Mouse (Mus musculus) heart, postnatal 4 days (tissue): ENCODE measurements around the gene Hoxa7. TPM values are rescaled to one million over a fixed set of nuclear protein-coding genes. Genes with fewer than 3 reads are reported as not detected.
A peak's percentile ranks its signal among the peaks of the same experiment; 100 is the strongest.

Source experiments
- DNase-seq: peaks from one replicate; pipeline ENCODE4 v3.0.0; 2021
- total RNA-seq, 2 experiments: library from RNA; stranded (reverse); gene quantifications; 2 replicates each; pipeline ENCODE4 v1.2.3; 2021

Hoxa7 gene
- total RNA-seq, 2 experiments from 2014 or later, result 0.20 TPM; not detected in 1

DNA sequence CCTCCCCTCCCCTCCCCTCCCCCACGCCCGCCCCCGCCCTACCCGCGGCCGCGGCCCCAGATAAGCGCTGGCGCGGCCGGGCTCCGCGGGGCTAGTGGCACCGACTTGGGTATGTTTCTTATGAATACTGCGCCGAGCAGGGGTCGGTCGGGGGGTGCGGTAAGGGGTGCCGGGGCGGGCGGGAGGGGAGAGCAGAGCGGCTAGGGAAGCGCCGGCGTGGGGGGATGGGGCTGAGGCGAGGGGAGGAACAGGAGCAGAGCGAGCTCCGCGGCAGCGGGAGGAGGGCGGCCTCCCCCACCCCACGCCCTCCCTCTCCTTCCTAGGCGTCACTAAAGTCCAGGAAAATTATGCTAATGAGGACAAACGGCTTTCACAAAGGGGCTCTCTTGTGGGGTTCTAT, 45.8 kb downstream of the Hoxa7 start:
- DNase-seq, result peak; percentile 31

DNA sequence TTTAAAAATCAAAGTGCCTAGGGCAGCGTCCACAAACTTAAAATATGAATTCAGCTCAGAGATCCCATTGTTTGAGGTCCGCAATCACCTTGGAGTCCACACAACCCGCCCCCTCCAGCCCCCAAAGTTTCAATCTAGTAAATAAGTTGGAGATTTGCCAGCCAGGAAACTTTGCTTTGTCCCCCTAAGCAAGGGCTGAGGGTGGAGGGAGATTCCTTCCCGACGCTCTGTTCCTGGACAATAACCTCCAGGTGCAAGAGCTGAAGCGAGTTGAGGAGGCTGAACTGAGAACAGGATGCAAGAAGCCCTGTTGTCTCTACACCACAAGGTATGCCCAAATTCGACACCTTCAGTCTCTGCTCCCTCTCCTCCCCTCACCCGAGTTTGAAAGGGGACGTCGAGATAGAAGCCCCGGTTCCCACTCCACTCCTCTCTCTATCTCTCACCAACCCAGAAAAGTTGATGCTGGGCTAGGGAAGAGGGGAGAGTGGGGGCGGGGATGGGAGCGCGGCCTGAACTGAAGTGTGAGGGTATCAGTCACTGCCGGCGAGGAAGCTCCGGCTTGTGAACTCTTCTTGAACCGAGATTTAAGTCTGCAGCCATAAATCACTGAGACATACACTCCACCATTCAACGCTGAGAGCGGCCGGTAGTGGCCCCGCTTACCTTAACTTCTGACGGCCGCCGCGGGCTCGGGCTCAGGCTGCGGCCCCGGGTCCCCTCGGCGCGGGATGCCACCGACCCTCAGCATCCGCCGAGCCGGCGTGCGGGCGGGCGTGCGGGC, 46.5 kb downstream of the Hoxa7 start:
- DNase-seq, result peak; percentile 27

DNA sequence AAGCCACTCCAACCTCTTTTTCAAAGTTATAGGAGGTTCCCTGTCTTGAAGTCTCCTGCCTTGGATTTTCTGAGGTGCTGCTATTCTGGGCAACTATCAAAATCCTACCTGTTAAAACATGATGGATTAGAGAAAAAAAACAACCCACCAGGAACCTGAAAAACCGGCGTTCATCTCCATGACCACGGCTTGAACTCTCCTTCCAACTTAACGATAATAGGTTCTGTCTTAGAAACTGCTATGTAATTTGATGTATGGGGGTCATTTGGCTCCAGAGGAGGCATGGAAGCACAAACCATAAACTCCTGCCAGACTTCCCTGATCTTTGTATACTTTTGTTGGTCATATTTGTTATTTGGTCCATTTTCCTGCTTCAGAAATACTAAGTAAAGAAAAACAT, 48.0 kb downstream of the Hoxa7 start:
- no peak for DNase-seq

DNA sequence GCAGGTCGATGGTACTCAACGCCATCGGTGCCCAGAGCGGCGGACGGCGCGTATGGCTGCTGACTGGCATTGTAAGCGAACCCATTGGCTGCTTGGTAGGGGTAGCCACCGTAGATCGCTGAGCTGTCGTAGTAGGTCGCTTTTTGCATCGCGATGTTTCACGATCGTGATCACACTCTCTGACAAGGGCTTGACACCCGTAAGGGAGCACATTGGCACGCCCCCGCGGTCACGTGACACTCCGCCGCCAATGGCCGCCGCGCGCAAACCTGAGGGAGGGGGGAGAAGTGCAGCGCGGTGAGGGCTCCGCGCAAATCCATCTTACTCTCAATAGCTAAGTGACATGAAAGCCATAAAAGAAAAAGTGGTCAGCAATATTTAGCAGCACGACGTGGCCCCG, 49.2 kb downstream of the Hoxa7 start:
- DNase-seq, result peak; percentile 76

DNA sequence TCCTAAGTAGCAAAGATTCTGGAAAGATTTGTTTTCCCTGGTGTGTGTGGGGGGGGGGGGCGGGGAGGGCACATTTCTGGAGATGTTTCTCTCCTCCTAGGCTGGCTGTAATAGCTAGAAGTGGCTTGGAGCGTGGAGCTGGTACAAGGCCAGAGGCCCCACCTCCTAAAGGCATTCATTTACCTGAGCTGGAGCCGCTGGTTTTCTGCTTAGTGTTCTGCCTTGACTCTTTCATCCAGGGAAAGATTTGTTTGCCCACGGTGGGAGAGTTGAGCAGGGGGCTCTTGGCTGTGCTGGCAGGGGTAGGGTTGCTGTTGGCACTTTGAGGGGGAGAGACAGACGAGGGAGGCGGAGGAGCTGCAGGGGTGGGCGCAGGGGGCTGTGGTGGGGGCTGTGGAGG, 49.7 kb downstream of the Hoxa7 start:
- no peak for DNase-seq

DNA sequence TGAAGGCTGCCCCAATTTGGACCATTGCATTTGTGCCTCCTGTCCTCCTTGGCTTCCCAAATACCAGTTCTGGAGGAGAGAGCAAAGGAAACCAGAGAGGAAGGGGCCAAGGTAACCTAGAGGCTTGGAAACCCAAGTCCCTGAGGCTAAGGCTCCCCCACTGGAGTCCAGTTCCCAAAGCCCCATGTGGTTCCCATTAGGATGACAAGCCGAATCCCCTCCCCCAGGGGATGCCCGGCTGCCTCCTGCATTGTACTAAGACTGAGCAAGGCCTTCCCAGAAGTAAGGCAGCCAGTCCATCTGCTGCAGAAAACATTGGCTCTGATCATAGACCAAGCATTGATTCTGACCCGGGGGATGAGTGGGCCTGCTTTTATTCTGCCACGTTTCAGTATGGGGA, 50.3 kb downstream of the Hoxa7 start:
- DNase-seq, result no peak

DNA sequence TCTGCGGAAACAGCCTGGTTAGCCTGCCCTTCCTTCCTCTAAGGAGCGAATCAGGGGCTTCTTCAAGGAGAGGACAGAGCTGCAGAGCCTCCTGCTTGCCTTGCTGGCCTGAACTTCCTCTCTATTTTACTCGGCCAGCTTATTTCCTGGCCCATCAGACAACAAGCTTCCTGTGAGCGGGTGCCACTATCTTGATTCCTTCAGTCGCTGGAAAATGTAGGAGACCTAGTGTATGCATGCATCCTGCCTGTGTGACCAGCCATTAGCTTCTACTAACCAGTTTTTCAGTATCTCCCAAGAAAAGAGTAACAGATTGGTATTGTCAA, 50.8 kb downstream of the Hoxa7 start:
- no peak for DNase-seq

DNA sequence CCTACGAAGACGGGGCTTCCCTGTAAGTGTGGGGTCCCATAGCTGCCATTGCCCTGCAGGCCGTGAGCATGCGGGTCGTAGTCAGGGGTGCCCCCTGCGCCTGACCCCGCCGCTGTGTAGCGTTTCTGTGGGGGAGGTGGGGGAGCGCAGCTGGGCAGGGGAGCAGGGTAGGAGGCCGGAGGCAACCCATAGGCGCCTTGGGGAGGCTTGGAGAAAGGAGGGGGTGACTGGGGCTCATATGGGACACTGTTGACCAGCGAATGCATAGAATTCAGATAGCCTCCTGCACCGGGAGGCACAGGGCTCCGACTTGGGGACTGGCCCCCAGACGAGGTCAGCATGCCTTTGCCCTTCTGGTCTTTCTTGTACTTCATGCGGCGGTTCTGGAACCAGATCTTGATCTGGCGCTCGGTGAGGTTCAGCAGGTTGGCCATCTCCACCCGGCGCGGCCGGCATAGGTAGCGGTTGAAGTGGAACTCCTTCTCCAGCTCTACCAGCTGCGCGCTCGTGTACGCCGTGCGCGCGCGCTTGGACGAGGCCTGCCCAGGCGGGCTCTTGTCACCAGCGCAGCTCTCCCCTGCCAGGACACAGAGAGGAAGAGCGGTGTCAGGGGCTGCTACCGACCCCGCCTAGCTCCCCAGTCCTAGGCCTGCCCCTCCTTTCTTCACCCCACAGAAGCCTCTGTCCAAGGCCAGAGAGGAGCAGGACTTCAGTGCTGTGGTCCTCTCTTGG, 51.3 kb downstream of the Hoxa7 start:
- no peak for DNase-seq

DNA sequence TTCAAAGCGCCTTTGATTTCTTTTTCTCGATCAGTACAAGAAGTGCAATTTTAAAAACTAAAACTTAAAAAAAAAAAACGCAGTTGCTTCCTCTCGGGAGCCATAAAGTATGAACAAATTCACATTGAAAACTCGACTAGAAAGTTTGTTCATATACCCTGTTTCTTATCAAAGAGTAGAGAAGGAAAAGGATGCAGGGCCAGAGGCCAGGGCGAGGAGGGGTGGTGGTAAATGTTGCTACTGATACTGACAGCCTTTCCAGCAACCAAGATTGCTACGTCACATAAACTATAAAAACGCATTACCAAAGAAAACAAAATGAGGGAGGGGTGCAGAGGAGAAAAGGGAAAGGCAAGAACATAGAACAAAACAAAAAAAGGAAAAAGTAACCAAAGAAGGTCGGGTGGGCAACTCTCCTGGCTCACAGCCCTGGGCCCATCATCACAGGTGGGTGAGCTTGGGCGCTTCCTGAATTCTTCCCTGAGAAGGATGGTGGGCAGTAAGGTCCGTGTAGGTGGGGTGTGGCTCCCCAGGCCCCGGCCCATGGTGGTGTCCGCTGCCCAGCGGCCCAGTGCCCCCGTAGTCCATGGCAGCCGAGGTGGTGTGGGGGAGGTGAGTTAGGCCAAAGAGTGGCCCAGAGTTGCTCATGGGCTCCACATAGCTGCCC, 52.0 kb downstream of the Hoxa7 start:
- DNase-seq, result no peak

DNA sequence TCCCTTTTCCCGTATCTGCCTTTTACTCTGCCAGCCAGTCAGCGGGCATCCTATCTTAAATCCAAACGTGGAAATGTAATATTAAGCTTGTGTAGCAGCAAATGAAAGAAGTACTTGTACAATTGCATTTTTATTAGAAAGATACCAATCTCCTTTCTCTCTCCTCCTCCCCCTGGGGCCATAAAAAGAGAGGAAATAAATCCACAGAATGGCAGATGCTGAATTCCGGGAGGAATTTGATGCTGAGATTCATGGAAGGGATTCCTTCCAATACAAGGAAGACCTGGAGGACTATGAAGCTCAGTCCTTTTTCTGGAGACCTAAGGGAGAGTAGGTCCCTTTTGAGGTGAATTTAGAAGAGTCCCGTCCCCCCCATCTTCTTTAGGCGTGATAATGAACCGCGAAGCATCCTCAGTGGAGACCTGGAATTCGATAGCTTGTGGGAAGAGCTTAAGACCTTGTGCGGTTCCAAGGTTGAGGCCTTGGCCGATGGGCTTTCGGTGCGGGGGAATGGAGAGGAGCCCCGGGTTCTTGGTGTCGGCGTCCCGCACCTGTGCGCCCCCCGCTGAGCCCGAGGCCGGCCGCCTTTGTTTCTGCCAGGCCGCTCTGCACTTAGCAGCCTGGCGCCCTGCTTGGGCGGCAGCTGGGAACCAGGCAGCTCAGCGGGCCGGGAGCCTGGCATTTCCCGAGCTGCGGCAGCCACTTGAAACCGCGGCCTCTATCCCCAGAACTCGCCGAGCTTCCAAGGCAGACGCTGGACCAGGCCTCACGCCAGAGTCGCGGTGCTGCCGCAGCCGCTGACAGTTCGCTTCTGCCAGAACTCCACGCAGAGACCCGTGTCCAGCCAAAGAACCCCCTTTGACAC, 53.2 kb downstream of the Hoxa7 start:
- peak; percentile 29 for DNase-seq

DNA sequence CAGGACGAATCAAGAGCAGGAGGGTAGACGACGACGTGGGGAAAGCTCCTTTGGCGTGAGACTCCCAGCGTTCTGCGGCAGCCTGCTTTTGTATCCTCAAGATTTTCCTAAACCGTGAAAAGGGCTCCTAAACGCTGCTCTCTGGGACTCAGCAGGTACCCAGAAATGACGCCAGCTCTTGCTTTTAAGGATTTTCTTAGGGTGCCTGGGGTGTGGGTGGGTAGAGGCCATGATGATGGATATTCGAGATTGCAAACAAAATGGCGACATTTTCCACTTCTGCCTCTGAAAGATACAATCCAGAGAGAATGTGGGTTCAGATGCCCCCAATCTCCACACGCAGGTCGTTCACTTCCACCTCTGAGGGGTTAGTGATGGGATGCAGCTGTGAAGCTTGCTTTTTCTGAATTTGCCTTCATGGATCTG, 53.9 kb downstream of the Hoxa7 start:
- no peak for DNase-seq

DNA sequence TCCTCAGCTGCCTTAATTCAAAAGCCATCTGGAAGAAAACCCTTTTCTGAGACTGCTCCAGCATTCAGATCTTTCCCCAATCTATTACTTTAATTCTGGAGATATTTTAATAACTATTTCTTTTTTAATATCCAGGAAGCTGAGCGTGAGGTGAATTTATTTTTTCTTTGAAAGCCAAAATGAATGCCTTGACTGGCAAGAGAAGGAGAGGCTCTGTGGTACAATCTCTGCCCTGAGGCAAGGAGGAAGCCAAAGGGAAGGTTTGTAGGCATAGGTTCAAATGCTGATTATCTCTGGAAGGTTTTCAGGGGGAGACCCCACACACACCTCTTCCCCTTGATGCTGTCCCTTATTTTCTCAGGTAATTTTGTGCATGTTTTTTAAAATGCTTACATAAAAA, 54.5 kb downstream of the Hoxa7 start:
- DNase-seq, result no peak

DNA sequence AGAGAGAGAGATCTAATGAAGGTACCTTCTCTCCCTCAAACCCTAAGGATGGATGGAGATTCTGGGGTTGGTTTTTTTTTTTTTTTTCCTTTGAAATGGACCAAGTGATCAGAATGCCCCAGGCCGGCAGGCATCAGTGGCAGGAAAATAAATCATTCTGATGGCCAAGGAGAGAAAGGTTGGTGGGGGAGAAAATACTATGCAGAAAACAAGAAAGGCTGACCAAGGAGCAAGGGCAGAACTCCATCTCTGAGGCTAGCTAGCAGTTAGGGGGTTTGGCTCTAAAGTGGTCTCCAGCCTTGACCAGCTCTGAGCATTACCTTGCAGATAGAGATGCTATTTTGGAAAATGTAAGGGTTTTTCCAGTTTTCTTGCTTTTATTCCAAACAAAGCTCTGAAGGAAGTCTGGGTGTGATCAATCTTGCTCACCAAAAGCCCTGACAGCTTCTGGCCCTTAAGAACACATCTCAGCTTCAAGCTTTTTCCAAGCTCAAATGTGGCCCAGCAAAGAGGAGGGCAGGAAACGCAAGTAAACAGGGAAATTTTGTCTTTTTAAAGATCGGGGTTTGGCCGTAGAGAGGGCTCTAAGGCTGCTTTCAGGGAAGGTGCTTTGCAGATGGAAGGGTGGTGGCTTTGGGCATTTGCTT, 55.1 kb downstream of the Hoxa7 start:
- no peak for DNase-seq

DNA sequence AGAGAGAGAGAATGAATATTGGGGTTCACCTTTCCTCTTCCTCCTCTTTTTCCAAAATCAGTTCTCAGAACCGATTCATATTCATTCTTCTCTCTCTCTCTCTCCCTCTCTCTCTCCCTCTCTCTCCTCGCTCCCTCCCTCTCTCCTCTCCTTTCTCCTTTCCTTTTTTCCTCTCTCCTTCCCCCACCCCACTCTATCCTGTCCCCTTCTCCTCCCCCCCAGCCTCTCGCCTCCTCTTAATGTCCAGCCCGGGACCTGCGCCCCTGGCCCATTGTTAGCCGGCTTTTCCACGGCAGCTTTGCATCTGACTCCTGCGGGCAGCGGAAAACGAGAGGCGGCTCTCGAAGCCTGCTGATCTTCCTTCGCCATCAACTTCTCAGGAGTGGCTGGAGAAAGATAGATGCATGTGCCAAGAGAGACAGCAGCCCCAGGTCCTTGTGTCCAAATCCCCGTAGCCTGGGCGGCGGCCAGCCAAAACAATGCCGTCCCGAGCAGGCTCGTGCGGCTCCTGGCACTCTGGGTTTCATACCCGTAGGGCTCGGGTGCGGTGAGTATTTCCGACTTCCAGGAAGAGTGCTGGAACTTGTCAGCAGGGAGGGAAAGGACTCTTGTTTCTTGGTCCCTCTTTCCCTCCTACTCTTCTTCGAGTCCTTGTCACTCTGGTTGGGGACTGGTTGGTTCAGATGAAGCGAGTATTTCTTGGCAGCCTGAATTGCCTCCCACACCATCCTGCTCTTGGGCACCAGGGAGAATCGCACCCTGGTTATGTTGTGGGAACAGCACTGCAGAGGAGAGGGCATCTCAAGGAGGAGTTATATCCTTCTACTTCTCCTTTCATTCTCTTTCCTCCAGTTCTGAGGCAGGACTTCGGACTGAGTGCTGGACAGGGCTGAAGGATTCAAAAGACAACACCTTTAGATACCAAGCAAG, 55.9 kb downstream of the Hoxa7 start:
- DNase-seq, result peak; percentile 30

DNA sequence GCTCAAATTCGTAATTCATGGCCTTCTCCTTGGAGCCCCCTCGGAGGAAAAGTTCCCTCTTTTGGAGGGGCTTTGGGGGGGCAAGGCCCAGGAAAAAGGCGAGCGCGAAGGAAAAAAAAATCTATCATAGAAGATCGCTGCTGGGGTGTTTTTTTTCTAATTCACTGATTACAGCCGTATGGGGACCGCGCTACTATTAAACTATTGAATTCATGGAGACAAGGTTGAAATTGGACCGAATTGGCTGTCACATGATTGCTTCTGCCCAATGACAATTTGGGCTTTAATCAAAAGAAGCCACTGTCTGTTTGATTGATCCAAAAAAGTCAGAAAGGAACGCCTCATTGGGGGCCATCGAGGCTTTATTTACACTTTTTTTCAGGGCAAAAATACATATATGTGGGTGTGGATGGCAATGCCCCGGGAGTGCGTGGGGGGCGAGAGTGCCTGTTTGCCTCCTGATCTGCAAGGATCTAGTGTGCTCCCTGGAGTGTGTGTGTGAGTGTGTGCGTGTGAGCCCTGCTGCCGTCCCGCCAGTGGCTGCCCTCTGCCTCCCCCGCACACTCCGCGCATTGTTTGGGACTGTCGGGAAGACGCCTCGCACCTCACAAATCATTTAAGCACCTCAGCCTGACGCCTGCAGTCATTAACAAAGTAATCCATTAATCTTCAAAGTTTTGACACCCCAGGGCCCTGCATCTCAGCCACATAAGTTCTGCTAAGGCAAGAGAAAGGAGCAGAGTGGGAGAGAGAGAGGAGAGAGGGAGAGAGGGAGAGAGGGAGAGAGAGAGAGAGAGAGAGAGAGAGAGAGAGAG, 56.8 kb downstream of the Hoxa7 start, which contains the start of gene Hoxa2:
Gene Hoxa2 (minus strand): TSS at position 206 of the 815 bp plus-strand sequence.
- peak; percentile 15 for DNase-seq
